Mouse (Mus musculus) ES-Bruce4 (cell line): ENCODE results near the gene Cnga4.

ENCODE experiments used
- CTCF ChIP-seq: IDR thresholded peaks from one replicate; pipeline ENCODE4 v1.8.1; 2011; ENCODE audit warnings: low read depth, low read length
- POLR2A ChIP-seq: IDR thresholded peaks from one replicate; pipeline ENCODE4 v1.8.1; 2011; ENCODE audit warnings: low read length; ENCODE audit not compliant: insufficient read depth

- no peak for TF ChIP-seq CTCF
- no peak for TF ChIP-seq POLR2A
These were observed 13.7 kb downstream of the Cnga4 start for GRCm38 (mm10) chr7:105418106-105418505.
